ENCODE assay signal across 13 mouse cellular contexts in the genomic region with DNA sequence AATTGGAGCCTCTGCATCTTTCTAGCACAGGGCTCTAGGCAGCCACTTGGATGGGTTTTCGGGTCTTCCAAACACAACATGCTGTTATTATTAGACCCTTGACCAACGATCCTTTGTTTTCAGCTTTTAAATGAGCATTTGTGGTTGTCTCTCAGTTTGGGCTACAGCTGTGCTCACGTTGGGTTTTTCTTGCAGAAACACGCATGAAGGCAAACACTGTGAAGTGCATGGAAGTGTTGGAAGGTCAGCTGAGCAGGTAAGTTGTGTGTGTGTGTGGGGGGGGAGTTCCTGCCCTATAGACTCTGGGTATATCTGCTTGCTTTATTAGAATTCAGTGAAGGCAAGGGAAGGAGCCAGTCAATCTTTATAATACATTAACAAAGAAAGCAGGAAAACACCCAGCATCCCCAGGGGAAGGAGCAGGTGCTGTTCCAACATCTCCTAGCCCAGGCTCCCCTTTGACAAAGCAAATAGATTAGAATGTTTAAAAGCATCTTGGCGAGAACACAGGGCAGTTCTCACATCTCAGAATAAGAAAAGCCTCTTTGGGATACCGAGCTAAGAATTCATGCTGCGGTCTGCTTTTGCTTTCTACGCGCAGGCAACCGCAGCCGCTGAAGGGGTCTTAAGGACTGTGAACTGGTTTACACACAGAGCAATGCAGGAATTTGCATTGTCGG.
A peak's percentile ranks its signal among the peaks of the same experiment; 100 is the strongest.
DNase-seq lines count a peak whose midpoint lies in the region; ATAC-seq and TF ChIP-seq lines count a peak whose summit lies in the region.
"Had no signal": no experiment of that assay in that cellular context is flagged by ENCODE, and none has a peak within 500 bp of the region (broad histone marks: within the 10 kb centered on the region; RNA-seq: fewer than 3 reads in every experiment).

No protein-coding gene starts in this region.

- peak overlapping the region; percentile 20; the same call in 1 of the 2 replicates for H3K4me3 ChIP-seq in hindbrain, embryonic 10.5 days
- H3K4me3 ChIP-seq in midbrain, embryonic 11.5 days (ENCODE audit: low read depth, low read length), result no peak overlapping the region
- H3K4me3 ChIP-seq: heart, embryonic 13.5 days; liver, embryonic 13.5 days; megakaryocyte, embryonic 14.5 days had no signal

- H3K27ac ChIP-seq in hindbrain, embryonic 10.5 days, result peak overlapping the region; percentile 76
- peak overlapping the region; percentile 62 for H3K27ac ChIP-seq in midbrain, embryonic 11.5 days (ENCODE audit: low read depth, low read length)
- H3K27ac ChIP-seq: liver, embryonic 13.5 days had no signal

- no peak for TF ChIP-seq POLR2A in brain, embryonic 14.5 days (IDR thresholded peaks at IDR 0.05; ENCODE audit: borderline replicate concordance, extremely low read depth, insufficient read depth, insufficient read length, poor library complexity, severe bottlenecking)

- 0 out of 2 replicates have a peak, but pooled peaks cover 3% of the 10 kb centered on the region for H3K9me3 ChIP-seq in hindbrain, embryonic 10.5 days
- H3K9me3 ChIP-seq in midbrain, embryonic 11.5 days (ENCODE audit: control insufficient read depth, low read length), result no peaks in the 10 kb centered on the region
- H3K9me3 ChIP-seq: heart, embryonic 13.5 days; liver, embryonic 13.5 days had no signal

- H3K27me3 ChIP-seq in hindbrain, embryonic 10.5 days (ENCODE audit: insufficient read depth, poor library complexity, severe bottlenecking), result peaks cover 28% of the 10 kb centered on the region; the same call in 1 of the 2 replicates
- no peaks in the 10 kb centered on the region for H3K27me3 ChIP-seq in midbrain, embryonic 11.5 days (ENCODE audit: control insufficient read depth, insufficient read depth, low read length)
- H3K27me3 ChIP-seq: heart, embryonic 13.5 days; liver, embryonic 13.5 days had no signal

- peak overlapping the region; percentile 34 for H3K4me2 ChIP-seq in midbrain, embryonic 11.5 days
- H3K4me2 ChIP-seq: heart, embryonic 13.5 days; liver, embryonic 13.5 days had no signal

- no peaks in the 10 kb centered on the region for H3K36me3 ChIP-seq in hindbrain, embryonic 10.5 days
- no peaks in the 10 kb centered on the region for H3K36me3 ChIP-seq in midbrain, embryonic 11.5 days (ENCODE audit: control insufficient read depth, insufficient read depth, low read length)
- H3K36me3 ChIP-seq: heart, embryonic 13.5 days; liver, embryonic 13.5 days had no signal

- no peak for TF ChIP-seq CTCF in brain, embryonic 14.5 days (IDR thresholded peaks at IDR 0.05; ENCODE audit: borderline replicate concordance, extremely low read depth, insufficient read depth, insufficient read length)

- DNase-seq in ZHBTc4 (ENCODE audit: low read depth, low spot score), result peak; percentile 19
- DNase-seq in brain, embryonic 14.5 days (ENCODE audit: low read depth), result peak; percentile 93
- no peak for DNase-seq in hindbrain, embryonic 10.5 days (ENCODE audit: low spot score)
- DNase-seq in midbrain, embryonic 11.5 days (ENCODE audit: low spot score, missing footprints), result peak; percentile 91
- DNase-seq in cerebellum, adult 18-20 months, result no peak
- no peak for DNase-seq in layer of hippocampus, adult 18-20 months (ENCODE audit: low spot score in 2 of 2)
- DNase-seq: adrenal gland, adult 2 months; cerebellum, adult 8-10 months; kidney, postnatal 10 days; liver, embryonic 13.5 days had no signal

- H3K9ac ChIP-seq in midbrain, embryonic 11.5 days (ENCODE audit: low read length), result peak overlapping the region; percentile 32; the same call in 1 of the 2 replicates
- H3K9ac ChIP-seq: heart, embryonic 13.5 days; liver, embryonic 13.5 days had no signal

- H3K4me1 ChIP-seq in hindbrain, embryonic 10.5 days (replicated peaks), result peaks cover 38% of the 10 kb centered on the region
- peaks cover 15% of the 10 kb centered on the region for H3K4me1 ChIP-seq in midbrain, embryonic 11.5 days (ENCODE audit: control insufficient read depth, insufficient read depth, low read length)
- H3K4me1 ChIP-seq: liver, embryonic 13.5 days; megakaryocyte, embryonic 14.5 days had no signal

- 24% methylated on average over 12 of the region's 12 CpGs for WGBS in hindbrain, embryonic 10.5 days
- 17% methylated on average over 12 of the region's 12 CpGs for WGBS in midbrain, embryonic 11.5 days

- peak; percentile 63; the same call in 1 of the 2 replicates for ATAC-seq in midbrain, embryonic 11.5 days (ENCODE audit: low FRiP score)
- ATAC-seq in megakaryocyte progenitor cell, adult 5-6 weeks (replicated peaks; ENCODE audit: poor library complexity), result no peak

Comparison
In these comparisons a context has a peak if more than half of its experiments do, and no peak if none do; other contexts are left out.
1. DNase-seq: peak in ZHBTc4 (single experiment), brain, embryonic 14.5 days (single experiment) and midbrain, embryonic 11.5 days (single experiment); none in hindbrain, embryonic 10.5 days (single experiment), cerebellum, adult 18-20 months (0 of 2) and layer of hippocampus, adult 18-20 months (0 of 2).